Mouse (Mus musculus) forebrain, embryonic 10.5 days (tissue): ENCODE measurements around the gene Htra3. TPM values are rescaled to one million over a fixed set of nuclear protein-coding genes. Genes with fewer than 3 reads are reported as not detected.
A peak's percentile ranks its signal among the peaks of the same experiment; 100 is the strongest.

Experiments
- DNase-seq: peaks from one replicate; pipeline ENCODE4 v3.0.0-alpha.2; 2017; ENCODE audit warnings: low spot score; ENCODE audit errors: extremely low spot score
- H3K27ac ChIP-seq: fragments of 300-500 bp; sonication (generic); 2 replicates; pipeline ENCODE4 v1.5.1; 2016; ENCODE audit warnings: mild to moderate bottlenecking
- H3K27me3 ChIP-seq: fragments of 300-500 bp; sonication (generic); 2 replicates; pipeline ENCODE4 v1.6.1; 2016; ENCODE audit warnings: mild to moderate bottlenecking; ENCODE audit not compliant: poor library complexity, severe bottlenecking
- H3K36me3 ChIP-seq: fragments of 300-500 bp; sonication (generic); replicated peaks from 2 replicates; pipeline ENCODE4 v1.6.1; 2016; ENCODE audit warnings: mild to moderate bottlenecking, moderate library complexity
- H3K4me1 ChIP-seq: fragments of 300-500 bp; sonication (generic); 2 replicates; pipeline ENCODE4 v1.6.1; 2016
- H3K4me3 ChIP-seq: fragments of 300-500 bp; sonication (generic); 2 replicates; pipeline ENCODE4 v1.5.1; 2016; ENCODE audit warnings: mild to moderate bottlenecking, moderate library complexity
- H3K9me3 ChIP-seq: fragments of 300-500 bp; sonication (generic); 2 replicates; pipeline ENCODE4 v1.6.1; 2016; ENCODE audit warnings: mild to moderate bottlenecking, moderate library complexity
- WGBS: fragments of 180-500 bp; shearing (Covaris S2); methylation state at CpG from one replicate; pipeline ENCODE4 v1.1.7; 2016; 5-methylcytosine and 5-hydroxymethylcytosine counted together
- polyA plus RNA-seq: library from polyadenylated mRNA; unstranded; fragments of >200 nt; fragmentation: Nextera tagmentation; extraction: Ambion mirVana; gene quantifications from 2 replicates; pipeline ENCODE4 v1.2.1, GENCODE M21; 2016

Gene Htra3
- polyA plus RNA-seq, 1 experiment from 2014 or later = 3.1 TPM

GRCm38 (mm10) chr5:35713649-35714354 is 34.2 kb upstream of the Htra3 start:
- H3K36me3 ChIP-seq = no peaks in the 10 kb centered on the region
- no peak overlapping the region for H3K27ac ChIP-seq
- H3K9me3 ChIP-seq = no peaks in the 10 kb centered on the region
- peak; percentile 78 for DNase-seq
- H3K4me3 ChIP-seq = no peak overlapping the region
- H3K27me3 ChIP-seq = no peaks in the 10 kb centered on the region
- 50% methylated on average over 13 of the region's 13 CpGs for WGBS
- H3K4me1 ChIP-seq = peaks cover 6% of the 10 kb centered on the region; the same call in 1 of the 2 replicates

DNA sequence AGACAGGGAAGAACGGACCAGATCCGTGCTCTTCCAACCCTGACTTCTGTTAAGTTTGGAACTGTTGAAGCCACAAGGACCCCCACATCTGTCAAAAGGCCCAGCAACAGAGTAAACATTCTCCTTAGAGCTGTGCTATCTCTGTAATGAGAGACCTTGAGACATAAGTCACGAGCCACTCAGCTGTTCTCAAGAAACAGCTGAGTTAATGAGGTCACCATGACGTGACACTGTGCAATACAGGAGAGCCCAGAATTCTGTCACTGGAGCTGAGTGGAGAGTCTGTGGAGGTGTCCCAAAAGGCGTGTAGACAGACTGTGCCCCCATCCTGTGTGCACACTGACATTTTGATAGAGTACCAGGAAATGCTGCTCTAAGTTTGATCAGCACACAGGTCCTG is 32.9 kb upstream of the Htra3 start:
- WGBS = 78% methylated on average over 5 of the region's 5 CpGs
- Histone ChIP-seq H3K9me3 (no peaks in the 10 kb centered on the region), H3K27me3 (no peaks in the 10 kb centered on the region), H3K4me3 (no peak overlapping the region), H3K4me1 (peaks cover 6% of the 10 kb centered on the region; the same call in 1 of the 2 replicates), H3K36me3 (no peaks in the 10 kb centered on the region), H3K27ac (no peak overlapping the region)
- DNase-seq = no peak

DNA sequence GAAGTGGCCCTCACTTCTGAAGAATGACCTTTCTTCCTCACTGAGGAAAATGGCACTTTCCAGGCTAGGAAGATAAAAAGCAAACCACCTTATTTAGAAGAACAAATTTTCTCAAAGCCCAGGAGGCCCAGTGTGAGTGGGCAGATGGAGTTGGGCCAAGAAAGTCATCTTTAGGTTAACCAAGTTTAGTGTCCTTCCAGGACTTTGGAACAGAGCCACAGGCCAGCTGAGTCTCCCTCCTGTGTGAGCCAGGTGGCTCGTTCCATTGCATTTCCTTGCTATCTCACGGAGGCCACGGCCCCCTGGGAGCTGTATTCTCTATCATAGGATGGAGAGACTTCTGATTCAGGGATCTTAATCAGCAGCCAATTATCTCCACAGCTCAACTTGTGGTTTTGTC is 31.3 kb upstream of the Htra3 start:
- Histone ChIP-seq H3K4me3 (no peak overlapping the region), H3K27ac (no peak overlapping the region), H3K4me1 (peaks cover 6% of the 10 kb centered on the region; the same call in 1 of the 2 replicates), H3K36me3 (no peaks in the 10 kb centered on the region), H3K27me3 (no peaks in the 10 kb centered on the region), H3K9me3 (no peaks in the 10 kb centered on the region)
- no peak for DNase-seq
- WGBS = 78% methylated on average over 3 of the region's 3 CpGs

- Histone ChIP-seq H3K4me3 (no peak overlapping the region), H3K36me3 (no peaks in the 10 kb centered on the region), H3K27ac (no peak overlapping the region), H3K27me3 (no peaks in the 10 kb centered on the region), H3K9me3 (no peaks in the 10 kb centered on the region), H3K4me1 (peaks cover 6% of the 10 kb centered on the region; the same call in 1 of the 2 replicates)
- 84% methylated on average over 3 of the region's 3 CpGs for WGBS
- DNase-seq = no peak
These were observed 30.9 kb upstream of the Htra3 start for GRCm38 (mm10) chr5:35710481-35710880.

DNA sequence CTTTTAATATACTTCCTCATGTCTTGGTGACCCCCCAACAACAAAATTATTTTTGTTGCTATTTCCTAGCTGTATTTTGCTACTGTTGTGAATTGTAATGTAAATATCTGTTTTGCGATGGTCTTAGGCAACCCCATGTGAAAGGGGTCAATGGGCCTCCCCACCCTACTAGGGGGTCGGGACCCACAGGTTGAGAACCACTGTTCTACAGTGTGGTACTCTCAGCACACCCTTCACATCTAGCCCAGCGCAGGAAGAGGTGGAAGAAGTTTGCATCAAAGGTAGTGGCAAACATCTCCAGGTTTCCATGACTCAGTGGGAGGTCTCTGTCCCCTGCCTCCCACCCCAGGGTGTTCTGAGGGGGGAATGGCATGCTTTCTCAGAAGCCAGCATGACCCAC is 25.8 kb upstream of the Htra3 start:
- Histone ChIP-seq H3K4me3 (no peak overlapping the region), H3K4me1 (peaks cover 6% of the 10 kb centered on the region; the same call in 1 of the 2 replicates), H3K9me3 (no peaks in the 10 kb centered on the region), H3K36me3 (no peaks in the 10 kb centered on the region), H3K27me3 (no peaks in the 10 kb centered on the region), H3K27ac (no peak overlapping the region)
- 94% methylated on average over 3 of the region's 3 CpGs for WGBS
- no peak for DNase-seq

DNA sequence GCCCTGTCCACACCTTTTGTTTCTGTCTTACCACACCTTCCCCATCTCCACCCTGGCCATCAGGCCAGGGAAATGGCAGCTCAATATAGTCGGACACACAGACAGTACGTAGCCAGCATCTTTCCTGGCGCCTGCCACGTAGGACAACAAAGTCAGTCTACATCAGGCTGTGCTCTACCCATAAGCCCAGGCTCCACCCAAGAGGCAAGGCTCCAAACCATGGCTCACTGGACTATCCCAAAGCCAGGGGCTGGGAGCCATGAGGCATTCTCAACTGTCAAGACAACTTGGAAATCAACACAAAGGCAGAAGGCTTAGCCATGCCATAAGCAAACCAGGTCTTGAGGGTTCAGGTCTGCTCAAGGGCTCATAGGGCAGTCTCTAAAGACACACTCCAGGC is 24.2 kb upstream of the Htra3 start:
- Histone ChIP-seq H3K4me1 (no peaks in the 10 kb centered on the region), H3K36me3 (no peaks in the 10 kb centered on the region), H3K9me3 (no peaks in the 10 kb centered on the region), H3K27ac (no peak overlapping the region), H3K4me3 (no peak overlapping the region), H3K27me3 (no peaks in the 10 kb centered on the region)
- WGBS = 94% methylated on average over 4 of the region's 4 CpGs
- no peak for DNase-seq

DNA sequence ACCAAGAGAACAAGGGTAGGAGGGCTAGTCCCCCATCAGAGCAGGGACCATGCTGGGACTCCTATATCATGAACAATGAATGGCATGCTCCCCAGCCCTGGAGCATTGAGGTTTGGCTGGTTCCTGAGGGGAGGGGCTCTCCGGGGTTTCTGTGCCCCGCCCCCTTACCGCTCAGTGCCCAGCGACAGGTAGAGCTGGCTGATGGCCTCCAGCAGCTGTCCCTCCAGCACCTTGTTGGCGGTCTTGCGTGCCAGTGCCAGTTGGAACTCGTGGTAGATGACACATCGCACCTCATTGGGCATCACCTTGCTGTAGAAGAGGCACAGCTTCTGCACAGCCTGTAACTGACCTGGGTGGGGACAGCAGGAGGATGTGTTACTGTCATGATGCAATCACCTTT is 23.6 kb upstream of the Htra3 start:
- H3K27ac ChIP-seq = no peak overlapping the region
- H3K36me3 ChIP-seq = no peaks in the 10 kb centered on the region
- 84% methylated on average over 8 of the region's 8 CpGs for WGBS
- H3K4me3 ChIP-seq = no peak overlapping the region
- no peak for DNase-seq
- no peaks in the 10 kb centered on the region for H3K27me3 ChIP-seq
- H3K4me1 ChIP-seq = no peaks in the 10 kb centered on the region
- no peaks in the 10 kb centered on the region for H3K9me3 ChIP-seq

DNA sequence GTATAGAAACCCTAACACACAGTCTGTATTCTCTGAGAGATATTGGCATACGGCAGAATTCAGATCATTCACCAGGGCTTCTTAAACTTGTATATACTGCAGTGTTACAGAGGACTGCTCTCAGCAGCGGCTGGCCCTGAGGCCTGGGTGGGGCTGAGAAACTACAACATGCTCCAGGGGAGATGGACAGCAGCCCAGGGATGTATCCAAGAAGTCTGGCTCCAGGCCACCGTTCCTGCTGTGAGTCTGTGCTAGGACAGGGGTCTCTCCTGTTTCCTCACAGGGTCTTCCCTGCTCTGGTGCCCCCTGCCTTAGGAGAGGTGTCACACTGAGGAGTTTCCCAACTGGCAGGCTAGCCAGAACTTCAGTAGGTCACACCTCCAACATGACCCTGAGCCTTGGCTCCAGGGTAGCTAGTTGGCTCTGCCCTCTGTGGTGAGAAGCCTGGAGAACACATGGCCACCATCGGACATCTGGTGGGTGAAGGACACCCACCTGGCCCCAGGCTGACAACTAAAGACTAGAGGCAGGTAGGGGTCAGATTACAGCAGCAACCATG is 23.1 kb upstream of the Htra3 start:
- no peak overlapping the region for H3K4me3 ChIP-seq
- H3K4me1 ChIP-seq = no peaks in the 10 kb centered on the region
- no peaks in the 10 kb centered on the region for H3K9me3 ChIP-seq
- H3K27ac ChIP-seq = no peak overlapping the region
- DNase-seq = no peak
- 83% methylated on average over 4 of the region's 4 CpGs for whole genome bisulfite sequencing
- no peaks in the 10 kb centered on the region for H3K27me3 ChIP-seq
- no peaks in the 10 kb centered on the region for H3K36me3 ChIP-seq

- DNase-seq = peak; percentile 62
- Histone ChIP-seq H3K9me3 (no peaks in the 10 kb centered on the region), H3K36me3 (no peaks in the 10 kb centered on the region), H3K27ac (no peak overlapping the region), H3K4me3 (no peak overlapping the region), H3K27me3 (no peaks in the 10 kb centered on the region), H3K4me1 (peaks cover 1% of the 10 kb centered on the region)
- WGBS = 54% methylated on average over 6 of the region's 6 CpGs
These were observed 21.5 kb upstream of the Htra3 start for GRCm38 (mm10) chr5:35701042-35701441.

- Histone ChIP-seq H3K27me3 (no peaks in the 10 kb centered on the region), H3K36me3 (no peaks in the 10 kb centered on the region), H3K4me3 (no peak overlapping the region), H3K27ac (no peak overlapping the region), H3K4me1 (peaks cover 13% of the 10 kb centered on the region), H3K9me3 (no peaks in the 10 kb centered on the region)
- peak; percentile 40 for DNase-seq
- 17% methylated on average over 5 of the region's 5 CpGs for whole genome bisulfite sequencing
These were observed 16.2 kb upstream of the Htra3 start for GRCm38 (mm10) chr5:35695815-35696214.

DNA sequence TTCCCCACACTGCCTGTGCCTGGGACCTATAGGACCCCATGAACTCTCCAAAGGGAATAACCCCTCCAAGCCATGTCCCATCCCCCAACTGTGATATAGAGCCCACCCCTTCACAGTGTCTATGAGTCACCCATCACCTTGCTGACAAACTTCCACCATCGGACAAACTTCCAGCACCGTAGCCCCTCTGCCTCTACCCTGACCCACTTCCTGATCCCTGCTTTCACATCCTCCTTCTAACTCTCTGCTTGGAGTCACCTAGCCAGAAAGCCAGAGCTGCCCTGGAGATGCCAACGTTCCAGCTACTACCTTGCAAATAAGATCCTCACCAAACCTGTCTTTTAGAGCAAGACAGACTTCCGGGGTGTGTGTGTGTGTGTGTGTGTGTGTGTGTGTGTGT is 14.1 kb upstream of the Htra3 start:
- Histone ChIP-seq H3K9me3 (no peaks in the 10 kb centered on the region), H3K27me3 (no peaks in the 10 kb centered on the region), H3K4me3 (no peak overlapping the region), H3K4me1 (peaks cover 27% of the 10 kb centered on the region), H3K36me3 (no peaks in the 10 kb centered on the region), H3K27ac (no peak overlapping the region)
- WGBS = 87% methylated on average over 4 of the region's 4 CpGs
- no peak for DNase-seq

DNA sequence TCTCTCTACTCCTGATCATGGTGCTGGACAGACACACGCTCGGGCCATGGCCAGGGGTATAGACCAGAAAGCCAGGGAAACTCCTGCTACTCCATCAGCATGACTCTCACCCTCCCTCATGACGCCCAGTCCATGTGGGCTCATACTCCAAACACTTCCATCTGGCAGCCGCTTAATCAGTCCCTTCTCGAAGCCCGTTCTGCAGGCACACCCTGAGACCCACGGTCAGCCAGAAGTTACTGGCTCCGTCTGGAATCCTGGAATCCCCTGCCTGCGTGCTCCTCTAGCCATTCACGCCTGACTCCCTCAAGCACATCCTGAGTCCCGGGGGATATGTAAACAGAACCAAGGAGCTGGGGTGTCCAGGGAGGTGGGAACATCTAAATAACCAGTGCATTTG is 11.7 kb upstream of the Htra3 start:
- DNase-seq = no peak
- Histone ChIP-seq H3K27me3 (no peaks in the 10 kb centered on the region), H3K27ac (no peak overlapping the region; the same call in 1 of the 2 replicates), H3K36me3 (no peaks in the 10 kb centered on the region), H3K9me3 (no peaks in the 10 kb centered on the region), H3K4me1 (peaks cover 40% of the 10 kb centered on the region), H3K4me3 (no peak overlapping the region)
- 77% methylated on average over 11 of the region's 11 CpGs for WGBS

- Histone ChIP-seq H3K4me3 (no peak overlapping the region), H3K27ac (peak overlapping the region; percentile 35; the same call in 1 of the 2 replicates), H3K36me3 (no peaks in the 10 kb centered on the region), H3K4me1 (peaks cover 37% of the 10 kb centered on the region), H3K9me3 (no peaks in the 10 kb centered on the region), H3K27me3 (no peaks in the 10 kb centered on the region)
- no peak for DNase-seq
- 89% methylated on average over 8 of the region's 8 CpGs for WGBS
These were observed 11.0 kb upstream of the Htra3 start for GRCm38 (mm10) chr5:35690485-35691165.
